Mouse (Mus musculus) thymus, postnatal 14 days (tissue): ENCODE measurements at regions not wholly inside any gene's neighbourhood (a gene's known extent, or its start where the extent isn't known, plus 50 kb on each side); places are given as distances from the start of the nearest gene placed in this dataset.

Experiments
- DNase-seq: peaks from one replicate; pipeline ENCODE4 v3.0.0; 2021

GRCm38 (mm10) chr4:125765171-125765570, 259.2 kb upstream of the Csf3r start:
- no peak for DNase-seq

- DNase-seq = no peak
Observed at GRCm38 (mm10) chr4:125777126-125777525, 247.2 kb upstream of the Csf3r start.

- DNase-seq = no peak
Observed at GRCm38 (mm10) chr4:125780113-125780512, 244.2 kb upstream of the Csf3r start.

- DNase-seq = no peak
Observed at GRCm38 (mm10) chr4:125780921-125781487, 243.3 kb upstream of the Csf3r start.

- DNase-seq = no peak
Observed at GRCm38 (mm10) chr4:125782346-125782745, 242.0 kb upstream of the Csf3r start.

GRCm38 (mm10) chr4:125786083-125786482, 238.3 kb upstream of the Csf3r start:
- DNase-seq = no peak

GRCm38 (mm10) chr4:125794679-125795078, 229.7 kb upstream of the Csf3r start:
- DNase-seq = no peak

- DNase-seq = no peak
Observed at GRCm38 (mm10) chr4:125807923-125808322, 216.4 kb upstream of the Csf3r start.

GRCm38 (mm10) chr4:125809446-125810108, 214.8 kb upstream of the Csf3r start:
- no peak for DNase-seq

- no peak for DNase-seq
Observed at GRCm38 (mm10) chr4:125810247-125810646, 214.1 kb upstream of the Csf3r start.

- DNase-seq = no peak
Observed at GRCm38 (mm10) chr4:125814311-125814710, 210.0 kb upstream of the Csf3r start.

- no peak for DNase-seq
Observed at GRCm38 (mm10) chr4:125815276-125815675, 209.1 kb upstream of the Csf3r start.

- DNase-seq = no peak
Observed at GRCm38 (mm10) chr4:125824525-125824924, 199.8 kb upstream of the Csf3r start.

GRCm38 (mm10) chr4:125826416-125826815, 197.9 kb upstream of the Csf3r start:
- no peak for DNase-seq

GRCm38 (mm10) chr4:125835250-125835649, 189.1 kb upstream of the Csf3r start:
- no peak for DNase-seq

GRCm38 (mm10) chr4:125847568-125847967, 176.8 kb upstream of the Csf3r start:
- no peak for DNase-seq

GRCm38 (mm10) chr4:125850300-125850699, 174.1 kb upstream of the Csf3r start:
- DNase-seq = peak; percentile 32

- DNase-seq = no peak
Observed at GRCm38 (mm10) chr4:125852545-125852944, 171.8 kb upstream of the Csf3r start.

- no peak for DNase-seq
Observed at GRCm38 (mm10) chr4:125855983-125856591, 168.3 kb upstream of the Csf3r start.

- DNase-seq = no peak
Observed at GRCm38 (mm10) chr4:125856781-125857180, 167.6 kb upstream of the Csf3r start.

GRCm38 (mm10) chr4:125865057-125865456, 159.3 kb upstream of the Csf3r start:
- no peak for DNase-seq

- DNase-seq = no peak
Observed at GRCm38 (mm10) chr4:125865728-125866127, 158.6 kb upstream of the Csf3r start.

GRCm38 (mm10) chr4:125871211-125871610, 153.1 kb upstream of the Csf3r start:
- DNase-seq = no peak

GRCm38 (mm10) chr4:125880028-125880427, 144.3 kb upstream of the Csf3r start:
- no peak for DNase-seq
